Mouse (Mus musculus) hindbrain, postnatal 0 days (tissue): ENCODE results near the gene Rangrf. TPM values are rescaled to one million over a fixed set of nuclear protein-coding genes. Genes with fewer than 3 reads are reported as not detected.

Experiments
- ATAC-seq: fragments of 200-750 bp; cut with Nextera tagmentation; 2 replicates; pipeline ENCODE4 v1.8.0; 2017; ENCODE audit warnings: mild to moderate bottlenecking, moderate TSS enrichment, moderate library complexity
- DNase-seq: peaks from one replicate; pipeline ENCODE4 v3.0.0-alpha.2; 2015; ENCODE audit warnings: low spot score
- H3K27ac ChIP-seq: fragments of 300-500 bp; sonication (generic); 2 replicates; pipeline ENCODE4 v1.5.1; 2014; ENCODE audit warnings: mild to moderate bottlenecking
- H3K27me3 ChIP-seq: fragments of 300-500 bp; sonication (generic); 2 replicates; pipeline ENCODE4 v1.6.1; 2014; ENCODE audit warnings: low read length, mixed read lengths; ENCODE audit not compliant: insufficient read depth
- H3K36me3 ChIP-seq: fragments of 300-500 bp; sonication (generic); 2 replicates; pipeline ENCODE4 v1.6.1; 2014; ENCODE audit warnings: low read length, mixed read lengths; ENCODE audit not compliant: insufficient read depth
- H3K4me1 ChIP-seq: fragments of 300-500 bp; sonication (generic); 2 replicates; pipeline ENCODE4 v1.6.1; 2014; ENCODE audit warnings: antibody characterized with exemption, low read length, mixed read lengths; ENCODE audit not compliant: insufficient read depth
- H3K4me2 ChIP-seq: fragments of 300-500 bp; sonication (generic); 2 replicates; pipeline ENCODE4 v1.6.1; 2014; ENCODE audit warnings: low read depth, mild to moderate bottlenecking, low read length, moderate library complexity, mixed read lengths
- H3K4me3 ChIP-seq: fragments of 300-500 bp; sonication (generic); 2 replicates; pipeline ENCODE4 v1.5.1; 2014; ENCODE audit warnings: low read length
- H3K9ac ChIP-seq: fragments of 300-500 bp; sonication (generic); replicated peaks from 2 replicates; pipeline ENCODE4 v1.6.1; 2014; ENCODE audit warnings: mild to moderate bottlenecking, low read length, moderate library complexity, mixed read lengths
- H3K9me3 ChIP-seq: fragments of 300-500 bp; sonication (generic); 2 replicates; pipeline ENCODE4 v1.6.1; 2016; ENCODE audit warnings: low read length, mixed read lengths
- CTCF ChIP-seq: IDR thresholded peaks from 2 replicates; pipeline ENCODE4 v1.5.1; 2016; ENCODE audit warnings: antibody characterized with exemption, control low read depth, low read depth
- WGBS: fragments of 180-500 bp; shearing (Covaris S2); extraction: QIAGEN DNeasy Blood & Tissue Kit; methylation state at CpG from one replicate; pipeline ENCODE4 v1.1.7; 2014; 5-methylcytosine and 5-hydroxymethylcytosine counted together
- microRNA-seq, 2 experiments: library from miRNA; unstranded; fragments of <30 nt; microRNA quantifications; one replicate each; pipeline ENCODE4; 2016
- polyA plus RNA-seq: library from polyadenylated mRNA; unstranded; fragments of >200 nt; fragmentation: Nextera tagmentation; extraction: Ambion mirVana; gene quantifications from 2 replicates; pipeline ENCODE4 v1.2.1, GENCODE M21; 2015
- total RNA-seq: library from RNA; depleted of rRNA; stranded (reverse); fragments of >200 nt; gene quantifications from 2 replicates; pipeline ENCODE4 v1.2.3, GENCODE M21; 2014; rRNA removed

The Rangrf gene
- total and polyA plus RNA-seq, 2 experiments from 2014 or later = 31.2 to 51.6 TPM

GRCm38 (mm10) chr11:68933885-68934507 lies 41.0 kb downstream of the Rangrf start:
- Histone ChIP-seq H3K4me1 (no peaks in the 10 kb centered on the region), H3K9me3 (no peaks in the 10 kb centered on the region), H3K27me3 (no peaks in the 10 kb centered on the region), H3K36me3 (no peaks in the 10 kb centered on the region), H3K4me2 (no peak overlapping the region), H3K4me3 (no peak overlapping the region), H3K27ac (no peak overlapping the region), H3K9ac (no peak overlapping the region)
- DNase-seq = peak; percentile 36
- 55% methylated on average over 5 of the region's 5 CpGs for whole genome bisulfite sequencing
- TF ChIP-seq CTCF = no peak
- ATAC-seq = peak; percentile 43; the same call in 1 of the 2 replicates

GRCm38 (mm10) chr11:68929947-68930346 lies 45.0 kb downstream of the Rangrf start:
- ATAC-seq (no peak), DNase-seq (no peak)
- no peaks in the 10 kb centered on the region for H3K9me3 ChIP-seq
- H3K4me3 ChIP-seq = no peak overlapping the region
- no peak for TF ChIP-seq CTCF
- no peak overlapping the region for H3K9ac ChIP-seq
- H3K27me3 ChIP-seq = no peaks in the 10 kb centered on the region
- H3K27ac ChIP-seq = no peak overlapping the region
- 89% methylated on average over 6 of the region's 6 CpGs for WGBS
- H3K4me1 ChIP-seq = no peaks in the 10 kb centered on the region
- H3K36me3 ChIP-seq = no peaks in the 10 kb centered on the region
- H3K4me2 ChIP-seq = no peak overlapping the region

- no peak for TF ChIP-seq CTCF
- H3K9me3 ChIP-seq = no peaks in the 10 kb centered on the region
- H3K27ac ChIP-seq = no peak within 1 kb of the TSS
- 87% methylated on average over 3 of the region's 3 CpGs for WGBS
- no peaks in the 10 kb centered on the region for H3K36me3 ChIP-seq
- DNase-seq = no peak
- H3K9ac ChIP-seq = no peak within 1 kb of the TSS
- ATAC-seq = no peak
- no peaks in the 10 kb centered on the region for H3K4me1 ChIP-seq
- H3K27me3 ChIP-seq = no peaks in the 10 kb centered on the region
- no peak within 1 kb of the TSS for H3K4me3 ChIP-seq
- H3K4me2 ChIP-seq = no peak within 1 kb of the TSS
Measured at GRCm38 (mm10) chr11:68926981-68927380, 48.0 kb downstream of the Rangrf start, which contains the start of gene Odf4. Gene Odf4 (minus strand): TSS chr11:68927081.

- no peak for ATAC-seq
- WGBS = 83% methylated on average over 2 of the region's 2 CpGs
Measured at GRCm38 (mm10) chr11:68924749-68925148, 50.2 kb downstream of the Rangrf start.

DNA sequence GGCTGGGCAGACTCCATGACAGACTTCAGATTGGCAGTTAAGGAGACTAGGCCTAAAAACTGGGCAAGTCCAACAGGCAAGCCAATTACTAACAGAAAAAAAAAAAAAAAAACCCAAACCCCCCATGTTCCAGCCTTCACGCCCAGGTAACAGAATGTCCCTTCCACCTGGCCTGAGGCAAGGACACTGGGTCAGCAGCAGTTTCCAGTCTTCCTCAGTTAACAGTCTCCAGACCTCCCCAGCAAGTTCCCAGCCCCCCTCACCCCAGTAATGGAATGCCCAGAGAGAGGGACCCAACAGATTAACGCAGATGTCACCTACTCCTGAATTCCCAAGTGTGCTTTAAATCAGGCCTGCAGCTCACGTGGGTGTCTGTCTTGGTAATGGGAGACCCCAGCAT lies 51.8 kb downstream of the Rangrf start:
- Histone ChIP-seq H3K27me3 (no peaks in the 10 kb centered on the region), H3K9me3 (no peaks in the 10 kb centered on the region), H3K4me1 (no peaks in the 10 kb centered on the region), H3K9ac (no peak overlapping the region), H3K4me3 (no peak overlapping the region), H3K36me3 (no peaks in the 10 kb centered on the region), H3K27ac (no peak overlapping the region), H3K4me2 (no peak overlapping the region)
- ATAC-seq = no peak
- no peak for DNase-seq
- TF ChIP-seq CTCF = no peak
- WGBS = 64% methylated on average over 3 of the region's 3 CpGs

More at GRCm38 (mm10) chr11:68924749-68925148, 50.2 kb downstream of the Rangrf start:
- no peaks in the 10 kb centered on the region for H3K36me3 ChIP-seq
- H3K4me2 ChIP-seq = no peak overlapping the region
- H3K4me3 ChIP-seq = no peak overlapping the region
- no peak for TF ChIP-seq CTCF
- H3K27me3 ChIP-seq = no peaks in the 10 kb centered on the region
- H3K9me3 ChIP-seq = no peaks in the 10 kb centered on the region
- no peak for DNase-seq
- no peaks in the 10 kb centered on the region for H3K4me1 ChIP-seq
- H3K27ac ChIP-seq = no peak overlapping the region
- no peak overlapping the region for H3K9ac ChIP-seq

Small RNA genes within 50 kb of the gene (microRNA-seq; reads per million reads assigned to microRNA genes)
- gene Mir3062 = 4.3 to 5.1 reads per million in 2 experiments

Other genes with a start within 250 kb of the Rangrf start
- 90.6 and 96.2 TPM in 2 replicates for gene Ndel1, start 103.3 kb downstream of the Rangrf start, total RNA-seq
- 101 and 105 TPM in 2 replicates for gene Ndel1, start 103.3 kb downstream of the Rangrf start, polyA plus RNA-seq
- gene Rnf222, start 86.6 kb downstream of the Rangrf start, total RNA-seq = 0.16 TPM in 1 of 2 replicates, not detected in the other
- gene Rnf222, start 86.6 kb downstream of the Rangrf start, polyA plus RNA-seq = not detected in 2 replicates
- 1,103 and 1,196 TPM in 2 replicates for gene Rpl26, start 73.6 kb downstream of the Rangrf start, total RNA-seq
- gene Rpl26, start 73.6 kb downstream of the Rangrf start, polyA plus RNA-seq = 608 and 621 TPM in 2 replicates
- gene Odf4, start 48.1 kb downstream of the Rangrf start, total RNA-seq = 1.3 TPM in 1 of 2 replicates, not detected in the other
- gene Odf4, start 48.1 kb downstream of the Rangrf start, polyA plus RNA-seq = 0.58 and 0.88 TPM in 2 replicates
- 21.2 and 45.2 TPM in 2 replicates for gene Arhgef15, start 17.7 kb downstream of the Rangrf start, total RNA-seq
- gene Arhgef15, start 17.7 kb downstream of the Rangrf start, polyA plus RNA-seq = 25.7 and 27.5 TPM in 2 replicates
- gene Slc25a35, start 7.1 kb downstream of the Rangrf start, total RNA-seq = 1.6 and 2.0 TPM in 2 replicates
- gene Slc25a35, start 7.1 kb downstream of the Rangrf start, polyA plus RNA-seq = 2.3 TPM in 2 replicates
- gene Pfas, start 33.3 kb upstream of the Rangrf start, total RNA-seq = 31.3 and 35.2 TPM in 2 replicates
- 14.7 and 17.8 TPM in 2 replicates for gene Pfas, start 33.3 kb upstream of the Rangrf start, polyA plus RNA-seq
- 84.8 and 85.7 TPM in 2 replicates for gene Ctc1, start 40.7 kb upstream of the Rangrf start, total RNA-seq
- 42.8 and 45.7 TPM in 2 replicates for gene Ctc1, start 40.7 kb upstream of the Rangrf start, polyA plus RNA-seq
- gene Aurkb, start 70.5 kb upstream of the Rangrf start, total RNA-seq = 15.9 and 21.6 TPM in 2 replicates
- 24.8 and 26.3 TPM in 2 replicates for gene Aurkb, start 70.5 kb upstream of the Rangrf start, polyA plus RNA-seq
- gene Borcs6, start 84.5 kb upstream of the Rangrf start, total RNA-seq = 25.4 and 40.8 TPM in 2 replicates
- gene Borcs6, start 84.5 kb upstream of the Rangrf start, polyA plus RNA-seq = 21.3 and 21.9 TPM in 2 replicates
- 68.9 and 135 TPM in 2 replicates for gene Tmem107, start 95.6 kb upstream of the Rangrf start, total RNA-seq
- gene Tmem107, start 95.6 kb upstream of the Rangrf start, polyA plus RNA-seq = 28.6 and 34.1 TPM in 2 replicates
- 146 and 148 TPM in 2 replicates for gene Vamp2, start 113.3 kb upstream of the Rangrf start, total RNA-seq
- gene Vamp2, start 113.3 kb upstream of the Rangrf start, polyA plus RNA-seq = 417 and 489 TPM in 2 replicates
- gene Per1, start 120.0 kb upstream of the Rangrf start, total RNA-seq = 24.4 and 27.1 TPM in 2 replicates
- gene Per1, start 120.0 kb upstream of the Rangrf start, polyA plus RNA-seq = 11.9 and 15.9 TPM in 2 replicates
- 1.4 and 2.5 TPM in 2 replicates for gene Hes7, start 145.2 kb upstream of the Rangrf start, total RNA-seq
- 1.3 and 1.9 TPM in 2 replicates for gene Hes7, start 145.2 kb upstream of the Rangrf start, polyA plus RNA-seq
- 1.2 and 1.4 TPM in 2 replicates for gene 9130213A22Rik, start 147.4 kb upstream of the Rangrf start, total RNA-seq
- 1.0 and 1.2 TPM in 2 replicates for gene 9130213A22Rik, start 147.4 kb upstream of the Rangrf start, polyA plus RNA-seq
- 12.5 and 14.2 TPM in 2 replicates for gene Aloxe3, start 150.7 kb upstream of the Rangrf start, total RNA-seq
- 13.0 and 13.5 TPM in 2 replicates for gene Aloxe3, start 150.7 kb upstream of the Rangrf start, polyA plus RNA-seq
- gene Alox12b, start 181.8 kb upstream of the Rangrf start, total RNA-seq = 1.7 and 2.0 TPM in 2 replicates
- 1.1 and 1.2 TPM in 2 replicates for gene Alox12b, start 181.8 kb upstream of the Rangrf start, polyA plus RNA-seq
- 3.1 and 5.8 TPM in 2 replicates for gene Alox8, start 222.7 kb upstream of the Rangrf start, total RNA-seq
- 1.2 and 1.5 TPM in 2 replicates for gene Alox8, start 222.7 kb upstream of the Rangrf start, polyA plus RNA-seq